Mouse (Mus musculus): Measurements from ENCODE around the gene Tacc2. TPM values are rescaled to one million over a fixed set of nuclear protein-coding genes. Genes with fewer than 3 reads are reported as not detected.
A peak's percentile ranks its signal among the peaks of the same experiment; 100 is the strongest.
"Not testable (repeated sequence)": the region's sequence is repeated elsewhere in the genome, so short reads cannot be mapped to it uniquely, and the experiment has no call there.

Tacc2 gene
- 10 to 100 TPM; 50.8 to 55.8 TPM for total RNA-seq (2021)
- long read RNA-seq, experiment 1, transcript Tacc2-205 (15 exons, 3,464 nt), result major isoform, 5 of 20 reads
- long read RNA-seq, experiment 1, partial matches to known transcripts, result 4 of 20 reads
- long read RNA-seq, experiment 1, other reads (novel, unspliced or antisense), result 10 of 20 reads
- long read RNA-seq, experiment 2, partial matches to known transcripts, result 15 of 23 reads
- long read RNA-seq, experiment 2, other reads (novel, unspliced or antisense), result 6 of 23 reads

DNA sequence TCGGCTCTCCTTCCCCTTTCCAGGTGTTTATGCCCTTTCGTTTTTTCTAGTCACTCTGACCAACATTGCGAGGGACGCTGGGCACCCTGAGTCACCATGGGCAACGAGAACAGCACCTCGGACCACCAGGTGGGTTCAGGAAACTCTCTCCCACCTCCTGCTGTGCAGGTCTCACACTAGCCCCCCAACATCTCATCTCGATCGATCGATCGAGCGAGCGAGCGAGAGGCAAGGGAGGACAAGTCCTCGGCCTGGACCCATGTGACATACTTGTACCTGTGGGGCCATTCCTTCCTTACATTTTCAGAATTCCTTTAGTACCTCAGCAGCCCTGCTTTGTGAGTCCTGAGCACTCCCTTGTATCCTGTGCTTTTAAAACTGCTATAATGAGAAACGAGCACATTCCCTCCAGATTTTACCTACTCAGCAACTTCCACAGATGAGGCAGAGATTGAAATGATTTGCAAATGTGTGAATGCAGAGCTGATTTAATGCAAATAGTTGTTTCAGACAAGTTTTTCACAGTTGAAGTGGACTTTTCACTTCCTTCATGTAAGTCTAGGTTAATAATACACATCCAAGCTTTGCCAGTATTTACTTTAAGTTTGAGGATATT is at the start of gene Tacc2:
Gene Tacc2, plus strand, starts transcription at position 51 of the 616 bp plus-strand sequence.
- DNase-seq (ENCODE audit: low spot score in 2 of 2), result no peak

DNA sequence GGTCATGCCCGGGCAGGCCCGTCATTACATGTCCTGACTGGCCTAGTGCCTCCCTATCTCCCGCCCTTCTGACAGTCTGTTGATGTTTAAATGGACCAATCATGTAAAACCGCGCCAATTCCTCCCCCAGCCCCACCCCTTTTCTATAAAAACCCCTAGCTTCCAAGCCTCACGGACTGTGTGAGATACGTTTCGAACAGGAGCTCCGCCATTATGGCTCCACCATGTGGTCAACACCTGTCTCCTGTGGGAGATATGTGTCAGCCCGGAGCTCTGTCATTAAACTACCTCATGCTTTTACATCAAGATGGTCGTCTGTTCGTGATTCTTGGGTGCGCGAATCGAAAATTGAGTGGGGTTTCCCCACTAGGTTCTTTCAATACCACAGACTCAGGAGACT is 46.1 kb upstream of the Tacc2 start:
- not testable (repeated sequence) for DNase-seq (ENCODE audit: low spot score in 2 of 2)

DNA sequence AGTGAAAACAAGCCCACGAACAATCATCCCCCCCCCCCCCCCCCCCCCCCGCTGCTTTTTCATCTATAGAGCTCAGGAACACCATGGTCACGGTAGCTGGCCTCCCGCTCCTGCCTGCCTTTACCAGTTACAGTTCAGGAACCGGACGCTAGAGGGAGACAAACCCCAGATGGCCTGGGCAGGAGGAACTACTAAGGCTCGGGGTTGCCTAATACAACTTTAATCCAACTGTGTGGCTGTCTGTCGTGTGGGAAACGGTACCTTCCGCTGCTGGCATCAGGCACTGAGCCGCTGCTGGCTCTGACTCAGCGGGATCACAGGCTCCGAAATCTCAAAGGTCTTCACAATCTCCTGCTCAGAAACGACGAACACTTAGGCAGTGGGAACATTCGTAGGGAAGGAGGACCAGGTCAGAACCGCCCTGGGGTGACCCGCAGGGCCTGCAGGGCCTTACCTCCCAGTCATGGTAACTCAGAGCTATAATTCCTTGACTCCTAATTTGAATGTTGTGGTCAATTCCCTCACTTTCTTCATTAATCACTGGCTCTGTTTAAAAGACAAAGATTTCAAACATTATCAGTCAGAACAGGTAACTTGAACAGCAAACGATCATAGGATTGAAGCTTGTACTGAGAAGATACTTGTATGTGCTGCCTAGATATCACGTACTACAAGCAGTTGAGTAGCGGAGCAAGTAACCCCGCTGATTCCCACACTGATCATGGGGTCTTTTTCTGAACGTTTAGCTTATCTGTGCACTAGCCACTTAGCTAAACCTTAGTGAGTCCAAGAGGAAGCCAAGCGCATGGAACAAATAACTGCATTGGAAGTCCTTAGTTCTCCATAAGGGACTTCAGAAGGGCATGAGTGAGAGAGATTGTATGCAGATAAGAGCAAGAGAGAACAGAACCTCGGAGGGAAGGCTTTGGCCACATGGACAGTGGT is 43.6 kb upstream of the Tacc2 start:
- peak; percentile 72 to 85 for DNase-seq (ENCODE audit: low spot score in 2 of 2)

DNA sequence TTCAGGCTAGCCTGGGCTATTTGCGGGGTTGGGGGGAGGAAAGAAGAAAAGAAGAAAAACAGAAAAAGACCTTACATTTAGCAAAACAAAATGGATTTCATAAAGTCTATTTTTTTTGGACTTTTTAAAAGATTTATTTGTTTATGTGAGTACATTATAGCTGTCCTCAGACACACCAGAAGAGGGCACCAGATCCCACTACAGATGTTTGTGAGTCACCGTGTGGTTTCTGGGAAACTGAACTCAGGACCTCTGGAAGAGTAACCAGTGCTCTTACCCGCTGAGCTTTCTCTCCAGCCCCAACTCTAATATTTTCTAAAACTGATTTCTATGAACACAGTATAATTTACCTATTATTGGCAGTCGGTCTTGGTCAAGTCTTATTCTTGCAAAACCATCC is 42.1 kb upstream of the Tacc2 start:
- DNase-seq (ENCODE audit: low spot score in 2 of 2), result no peak

DNA sequence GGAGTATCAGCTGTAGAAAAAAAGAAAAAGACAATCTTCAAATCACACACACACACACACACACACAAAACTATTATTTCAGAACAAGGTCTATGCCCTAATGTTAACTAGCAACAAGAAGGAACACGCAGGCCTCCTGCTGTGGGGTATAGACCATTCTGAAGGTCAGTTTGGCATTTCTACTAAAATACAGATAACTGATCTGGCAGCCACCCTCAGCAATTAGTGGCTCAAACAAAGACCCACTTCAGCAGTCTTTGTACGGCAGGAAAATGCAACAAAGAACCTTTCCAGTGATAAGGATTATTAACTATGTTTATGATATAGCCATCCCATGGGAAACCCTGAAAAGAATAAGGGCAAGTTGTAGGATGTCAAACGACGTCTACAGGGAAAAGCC is 40.2 kb upstream of the Tacc2 start:
- no peak for DNase-seq (ENCODE audit: low spot score in 2 of 2)

DNA sequence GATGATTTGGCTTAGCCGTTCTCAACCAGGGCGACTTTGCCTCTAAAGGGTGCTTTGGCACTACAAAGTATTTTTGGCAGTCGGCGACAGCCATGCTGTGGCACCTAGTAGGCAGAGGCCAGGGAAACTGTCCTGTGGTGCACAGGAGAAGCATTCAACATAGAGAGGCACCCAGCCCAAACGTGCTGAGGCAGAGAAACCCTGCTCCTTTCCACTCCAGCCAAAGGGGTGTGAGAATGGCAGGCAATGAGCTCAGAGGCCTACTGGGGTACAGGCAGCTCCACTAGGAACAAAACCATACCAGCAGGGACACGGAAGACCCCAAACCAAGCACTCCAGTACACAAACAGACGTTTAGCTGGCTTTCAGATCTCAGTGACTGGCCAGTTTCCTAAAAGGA is 37.1 kb upstream of the Tacc2 start:
- DNase-seq (ENCODE audit: low spot score in 2 of 2), result no peak

DNA sequence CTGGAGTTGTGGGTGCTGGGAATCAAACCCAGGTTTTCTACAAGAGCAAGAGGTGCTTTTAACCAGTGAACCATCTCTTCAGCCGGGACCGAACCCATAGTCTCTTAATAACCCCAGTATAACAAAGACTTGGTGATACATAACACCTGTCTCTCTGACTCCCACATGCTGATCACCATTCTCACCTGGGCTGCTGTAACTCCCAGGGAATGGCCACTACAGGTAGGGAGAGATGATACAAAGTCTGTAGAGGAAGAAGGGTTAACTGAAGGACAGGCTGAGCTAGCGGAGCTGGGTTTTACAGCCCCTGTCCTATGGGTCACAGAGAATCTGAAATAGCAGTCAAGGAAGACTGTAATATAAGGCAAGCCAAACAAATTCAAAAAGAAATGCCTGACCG is 34.1 kb upstream of the Tacc2 start:
- DNase-seq (ENCODE audit: low spot score in 2 of 2), result no peak

DNA sequence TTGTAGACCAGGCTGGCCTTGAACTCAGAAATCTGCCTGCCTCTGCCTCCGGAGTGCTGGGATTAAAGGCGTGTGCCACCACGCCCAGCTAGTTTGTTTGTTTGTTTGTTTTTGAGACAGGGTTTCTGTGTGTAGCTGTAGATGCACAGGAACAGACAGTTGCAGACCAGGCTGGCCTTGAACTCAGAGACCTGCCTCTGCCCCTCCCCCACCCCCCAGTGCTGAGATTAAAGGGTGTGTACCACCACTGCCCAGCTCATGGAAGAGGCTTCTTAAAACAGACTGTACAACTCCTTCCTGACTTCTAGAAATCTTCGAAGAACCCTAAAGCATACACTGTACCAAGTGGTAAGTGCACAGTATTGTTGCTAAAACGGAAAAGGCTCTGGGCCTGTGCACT is 31.8 kb upstream of the Tacc2 start:
- DNase-seq (ENCODE audit: low spot score in 2 of 2), result no peak

DNA sequence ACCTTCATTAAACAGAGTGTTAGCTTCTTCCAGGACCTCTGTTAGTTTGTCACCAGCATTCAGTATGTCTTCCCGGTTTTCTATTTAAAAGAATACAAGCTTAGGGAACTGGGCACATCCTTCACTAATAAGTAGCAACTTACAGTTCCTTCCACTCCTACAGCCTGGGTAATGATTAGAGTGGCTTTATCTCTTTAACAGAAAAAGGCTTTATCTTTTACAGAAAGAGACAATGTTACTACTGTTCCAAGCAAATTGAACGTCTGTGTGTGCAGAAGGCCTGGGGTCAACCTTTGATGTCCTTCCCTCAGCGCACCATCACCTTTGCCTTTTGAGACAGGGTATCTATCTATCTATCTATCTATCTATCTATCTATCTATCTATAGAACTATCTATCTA is 31.3 kb upstream of the Tacc2 start:
- DNase-seq (ENCODE audit: low spot score in 2 of 2), result no peak

DNA sequence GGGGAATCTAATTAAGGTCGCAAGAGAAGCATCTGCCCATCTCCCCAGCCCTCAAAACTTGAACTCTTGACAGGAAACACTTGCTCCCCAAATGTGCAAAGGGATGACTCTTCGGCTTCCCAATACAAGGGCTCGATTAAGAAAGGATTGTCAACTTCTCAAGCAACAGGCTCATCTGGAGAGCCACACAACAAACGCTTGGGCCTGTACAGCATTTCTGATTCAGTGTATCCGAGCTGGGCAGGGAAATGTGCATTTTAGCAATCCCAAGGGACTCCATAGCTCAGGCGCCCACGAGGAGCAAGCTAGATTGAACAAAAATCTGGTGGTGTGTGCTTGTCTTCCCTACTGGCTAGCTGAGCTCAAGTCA is 30.8 kb upstream of the Tacc2 start:
- DNase-seq (ENCODE audit: low spot score in 2 of 2), result no peak

DNA sequence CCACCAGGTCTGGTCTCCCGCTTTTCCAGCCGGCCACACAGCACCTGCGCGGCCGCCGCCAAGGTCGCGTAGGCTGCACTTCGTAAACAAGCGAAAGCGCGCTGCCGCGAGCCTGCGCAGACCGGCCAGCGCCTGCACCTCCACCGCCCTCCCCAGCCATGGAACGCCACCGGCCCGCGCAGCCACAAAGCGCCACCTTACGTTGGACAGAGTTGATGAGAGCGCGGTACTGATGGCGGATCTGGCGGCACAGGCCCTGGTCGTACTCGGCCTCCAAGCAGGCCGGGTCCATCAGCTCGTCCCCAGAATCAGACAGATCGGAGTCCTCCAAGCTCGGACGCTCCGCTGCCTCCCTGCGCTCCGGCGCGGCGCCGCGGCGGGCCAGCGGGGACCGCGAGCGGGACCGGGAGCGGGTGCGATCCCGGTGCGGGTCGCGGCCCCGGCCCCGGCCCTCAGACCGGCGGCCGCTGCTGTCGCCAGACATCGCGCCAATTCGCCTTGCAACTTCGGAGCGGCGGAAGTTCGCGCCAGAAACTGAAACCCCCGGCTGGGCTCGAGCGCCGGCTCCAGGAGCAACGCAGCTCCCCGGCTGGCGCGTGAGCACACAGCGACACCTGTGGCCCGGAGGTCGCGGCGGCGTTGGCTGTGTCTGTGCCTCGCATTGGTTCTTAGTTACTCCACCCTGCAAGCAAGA is 30.3 kb upstream of the Tacc2 start:
- peak; percentile 84 for DNase-seq (ENCODE audit: low spot score in 2 of 2)

DNA sequence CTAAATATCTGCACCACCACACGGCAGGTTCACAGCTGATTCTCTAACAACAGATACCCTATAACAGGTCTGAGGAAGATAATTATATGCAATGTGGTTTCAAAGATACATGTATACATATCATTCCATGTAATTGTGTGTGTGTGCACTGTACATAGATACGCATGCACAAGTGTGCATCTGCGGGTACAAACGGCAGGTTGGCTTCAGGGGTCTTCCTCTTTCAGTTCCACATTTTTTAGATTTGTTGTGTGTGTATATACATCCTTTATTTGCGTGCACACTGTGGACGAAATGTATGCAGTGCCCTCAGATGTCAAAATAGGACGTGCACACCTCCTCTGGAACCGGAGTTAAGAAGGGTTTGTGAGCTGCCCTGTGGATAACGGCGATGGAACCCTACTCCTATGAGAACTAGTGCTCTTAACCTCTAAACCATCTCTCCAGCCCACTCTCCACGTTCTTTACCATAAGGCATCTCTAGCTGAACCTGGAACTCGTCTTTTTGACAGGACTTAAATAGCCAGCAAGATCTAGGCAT is 29.5 kb upstream of the Tacc2 start:
- DNase-seq (ENCODE audit: low spot score in 2 of 2), result no peak

DNA sequence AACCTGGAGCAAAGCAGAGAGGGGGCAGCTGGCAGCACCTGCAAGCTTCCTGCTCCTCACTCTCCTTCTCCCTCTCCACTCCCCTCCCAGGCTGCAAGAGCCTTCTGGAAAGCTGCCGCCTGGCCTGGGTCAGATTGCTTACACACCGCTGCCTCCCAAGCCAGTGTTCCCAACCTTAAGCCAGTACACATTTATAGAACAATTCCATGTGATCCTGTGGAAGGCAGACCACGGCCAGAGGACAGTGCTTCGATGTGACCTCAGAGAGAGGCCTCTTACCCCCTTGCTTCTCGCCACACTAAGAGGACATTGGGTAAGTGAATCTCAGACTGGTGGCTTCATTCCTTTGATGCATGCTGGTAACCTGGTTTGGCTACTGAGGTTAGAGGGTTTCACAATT is 24.5 kb upstream of the Tacc2 start:
- DNase-seq (ENCODE audit: low spot score in 2 of 2), result no peak

DNA sequence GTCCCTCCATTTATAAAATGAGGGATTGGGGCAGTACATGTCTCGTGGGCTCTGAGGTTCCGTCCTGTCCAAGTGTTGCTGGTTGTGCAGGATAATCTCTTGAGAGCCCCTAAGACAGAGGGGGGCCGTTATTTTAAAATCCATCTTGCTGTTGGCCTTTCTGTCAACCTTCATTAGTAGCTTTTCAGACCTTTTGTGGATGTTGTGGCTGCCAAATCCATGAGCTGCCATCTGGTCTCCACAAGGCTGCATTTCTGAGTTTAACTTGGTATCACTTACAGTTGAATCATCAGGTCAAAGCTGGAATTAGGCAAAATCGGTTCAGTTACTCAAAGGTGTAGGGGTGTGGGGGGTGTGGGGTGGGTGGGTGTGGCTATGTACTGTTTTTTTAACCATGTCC is 23.9 kb upstream of the Tacc2 start:
- DNase-seq (ENCODE audit: low spot score in 2 of 2), result no peak

DNA sequence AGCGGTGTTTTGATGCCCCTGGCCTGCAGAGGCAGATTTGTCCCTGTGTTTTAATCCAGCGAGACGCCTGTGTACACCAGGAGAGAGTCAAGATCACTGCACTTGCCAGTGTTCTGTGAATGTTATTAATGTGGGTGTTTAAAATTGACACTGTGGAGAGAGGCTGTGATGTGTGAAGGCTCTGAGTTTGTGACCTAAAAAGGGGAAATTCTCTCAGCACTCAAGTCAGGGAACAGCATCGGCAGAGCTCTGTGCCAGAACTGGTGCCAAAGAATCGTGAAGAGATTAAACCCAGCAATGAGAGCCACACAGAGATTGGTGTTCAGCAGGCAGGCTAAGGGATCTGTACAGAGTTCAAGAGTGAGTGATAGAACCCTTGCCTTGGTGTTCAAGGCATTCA is 21.6 kb upstream of the Tacc2 start:
- DNase-seq (ENCODE audit: low spot score in 2 of 2), result no peak

DNA sequence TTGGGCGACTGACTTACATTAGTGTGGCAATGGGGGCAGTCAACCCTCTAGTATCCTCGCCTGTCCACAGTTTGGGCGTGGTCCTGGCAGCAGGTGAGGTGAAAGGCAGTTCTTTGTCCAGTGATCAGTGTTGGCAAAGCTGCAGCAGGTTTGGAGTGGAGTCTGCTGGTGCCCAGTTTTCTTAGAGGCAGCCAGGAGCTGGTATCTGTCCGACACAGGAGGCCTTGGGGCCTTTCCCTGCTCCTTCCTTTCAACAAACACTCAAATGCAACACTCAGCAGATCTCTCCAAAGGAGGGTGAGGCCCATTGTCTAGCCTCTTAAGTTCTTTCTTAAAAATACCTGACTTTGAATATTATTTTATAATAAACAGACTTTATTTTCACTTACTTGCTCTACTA is 18.6 kb upstream of the Tacc2 start:
- DNase-seq (ENCODE audit: low spot score in 2 of 2), result no peak

DNA sequence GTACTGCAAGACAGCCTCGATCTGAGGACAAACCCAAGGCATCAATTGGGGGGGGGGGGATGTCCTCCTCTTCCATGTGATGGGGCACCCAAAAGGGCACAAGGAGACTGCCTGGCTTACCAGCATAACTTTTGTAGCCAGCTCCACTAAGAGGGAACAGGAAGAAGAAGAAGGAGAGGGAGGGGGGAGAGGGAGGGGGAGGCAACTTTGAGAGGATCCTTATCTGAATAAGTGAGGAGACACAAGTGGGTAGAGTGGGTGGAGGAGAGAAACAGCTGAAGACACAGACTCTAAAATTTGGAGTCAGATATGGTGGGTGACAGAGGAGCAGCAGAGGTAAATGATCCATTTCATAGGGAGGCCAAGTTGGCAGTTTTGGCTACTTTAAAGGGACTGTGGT is 16.3 kb upstream of the Tacc2 start:
- DNase-seq (ENCODE audit: low spot score in 2 of 2), result no peak

DNA sequence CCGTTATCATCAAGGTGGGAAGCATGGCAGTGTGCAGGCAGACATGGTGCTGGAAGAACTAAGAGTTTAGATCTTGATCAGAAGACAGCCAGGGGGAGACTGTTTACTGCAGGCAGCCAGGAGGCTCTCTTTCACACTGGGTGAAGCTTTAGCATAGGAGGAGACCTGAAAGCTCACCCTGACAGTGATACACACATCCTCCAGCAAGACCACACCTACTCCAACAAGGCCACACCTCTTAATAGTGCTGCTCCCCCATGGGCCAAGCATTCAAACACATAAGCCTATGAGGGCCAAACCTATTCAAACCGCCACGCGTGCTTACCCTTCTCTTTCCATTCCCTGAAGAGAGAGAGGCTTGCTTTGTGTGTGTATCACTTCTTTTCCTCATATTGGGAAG is 14.0 kb upstream of the Tacc2 start:
- DNase-seq (ENCODE audit: low spot score in 2 of 2), result no peak

DNA sequence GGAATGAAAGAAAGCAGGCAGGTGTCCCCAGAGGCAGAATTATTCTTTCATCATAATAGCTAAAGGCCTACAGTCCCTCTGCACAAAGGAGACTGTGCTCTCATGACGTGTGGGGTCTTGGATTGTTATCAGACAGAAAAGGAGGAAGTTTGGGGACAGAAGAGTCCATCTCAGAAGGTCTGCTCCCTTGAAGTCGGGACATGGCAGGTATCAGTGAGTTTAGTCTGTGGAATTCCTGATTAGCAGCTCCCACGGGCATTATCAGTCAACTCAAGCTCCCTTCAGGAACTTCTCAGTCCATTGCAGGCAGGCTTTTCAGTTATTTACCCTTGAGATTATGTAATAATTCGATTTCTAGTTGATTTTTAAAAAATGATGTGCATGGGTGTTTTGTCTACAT is 13.4 kb upstream of the Tacc2 start:
- no peak for DNase-seq (ENCODE audit: low spot score in 2 of 2)

DNA sequence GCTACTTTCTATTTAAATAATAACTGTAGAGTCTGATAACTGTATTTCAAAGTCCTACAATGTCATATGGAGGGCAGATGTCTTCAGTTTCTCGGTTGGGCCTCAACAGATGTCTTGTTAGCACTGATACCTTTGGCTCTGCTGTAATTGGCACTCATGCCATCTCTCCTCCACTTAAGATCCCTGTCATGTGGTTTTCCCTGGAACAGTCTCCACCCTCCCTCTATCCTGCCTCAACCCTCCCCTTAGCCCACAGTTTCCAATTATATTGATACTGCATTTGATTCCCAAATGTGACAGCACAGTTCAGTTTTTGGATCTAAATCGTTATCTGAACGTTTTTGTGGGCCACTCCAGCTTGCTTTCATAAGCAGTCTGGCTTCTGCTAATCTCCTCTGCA is 12.6 kb upstream of the Tacc2 start:
- no peak for DNase-seq (ENCODE audit: low spot score in 2 of 2)

DNA sequence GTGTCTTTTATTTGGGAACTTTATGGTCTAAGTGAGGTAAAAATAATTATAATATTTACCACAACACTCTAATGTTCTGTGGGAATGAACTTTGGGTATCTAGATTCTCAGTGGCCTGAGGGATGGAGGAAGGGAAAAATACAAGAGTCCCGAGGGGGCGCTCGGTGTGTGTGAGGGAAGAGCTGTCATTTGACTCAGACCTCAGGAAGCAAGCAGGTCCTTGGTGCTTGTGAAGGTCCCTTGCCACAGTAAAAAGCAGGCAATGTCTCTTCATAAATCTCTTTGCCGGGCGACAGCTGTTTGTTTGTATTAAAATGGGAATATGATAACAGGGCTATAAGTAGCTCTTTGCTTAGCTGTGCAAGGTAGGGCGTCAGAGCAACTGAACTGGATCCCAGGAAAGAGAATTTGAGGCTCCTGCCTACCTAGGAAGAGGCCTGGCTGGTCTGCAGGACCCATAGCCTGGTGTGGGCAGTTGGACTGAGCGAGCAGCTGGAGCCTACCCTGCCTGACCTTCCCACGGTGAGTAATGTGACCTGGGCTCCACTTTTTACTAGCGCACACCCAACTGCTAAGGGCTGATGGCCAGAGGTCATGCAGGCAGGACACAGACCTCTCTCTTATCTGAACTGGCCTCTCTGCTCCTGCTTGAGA is 8.3 kb upstream of the Tacc2 start:
- DNase-seq (ENCODE audit: low spot score in 2 of 2), result peak in 1 of 2 experiments; percentile 18

Measured in adrenal gland, postnatal 4 days (tissue).